Mouse (Mus musculus) stomach, embryonic 14.5 days (tissue): Measurements from ENCODE around the gene Arhgef39. TPM values are rescaled to one million over a fixed set of nuclear protein-coding genes. Genes with fewer than 3 reads are reported as not detected.

Source experiments
- ATAC-seq: fragments of 200-750 bp; cut with Nextera tagmentation; 2 replicates; pipeline ENCODE4 v1.8.0; 2017; ENCODE audit warnings: low read depth, moderate TSS enrichment; ENCODE audit not compliant: insufficient number of reproducible peaks, insufficient read depth, low FRiP score
- H3K27ac ChIP-seq: fragments of 300-500 bp; sonication (generic); 2 replicates; pipeline ENCODE4 v1.5.1; 2014; ENCODE audit warnings: mild to moderate bottlenecking, low read length, moderate library complexity, mixed read lengths
- H3K27me3 ChIP-seq: fragments of 300-500 bp; sonication (generic); 2 replicates; pipeline ENCODE4 v1.6.1; 2014; ENCODE audit warnings: low read length, control low read depth, mixed read lengths; ENCODE audit not compliant: control insufficient read depth, insufficient read depth
- H3K36me3 ChIP-seq: fragments of 300-500 bp; sonication (generic); 2 replicates; pipeline ENCODE4 v1.6.1; 2014; ENCODE audit warnings: mild to moderate bottlenecking, control low read depth, low read length, moderate library complexity, mixed read lengths; ENCODE audit not compliant: control insufficient read depth, insufficient read depth
- H3K4me1 ChIP-seq: fragments of 300-500 bp; sonication (generic); 2 replicates; pipeline ENCODE4 v1.6.1; 2014; ENCODE audit warnings: low read length, control low read depth, mixed read lengths; ENCODE audit not compliant: control insufficient read depth, insufficient read depth
- H3K4me2 ChIP-seq: fragments of 300-500 bp; sonication (generic); replicated peaks from 2 replicates; pipeline ENCODE4 v1.6.1; 2014; ENCODE audit warnings: low read depth, low read length, control low read depth
- H3K4me3 ChIP-seq: fragments of 300-500 bp; sonication (generic); 2 replicates; pipeline ENCODE4 v1.5.1; 2014; ENCODE audit warnings: low read depth, low read length, control low read depth
- H3K9ac ChIP-seq: fragments of 300-500 bp; sonication (generic); replicated peaks from 2 replicates; pipeline ENCODE4 v1.6.1; 2014; ENCODE audit warnings: low read depth, mild to moderate bottlenecking, control low read depth, low read length, moderate library complexity, mixed read lengths
- H3K9me3 ChIP-seq: fragments of 300-500 bp; sonication (generic); 2 replicates; pipeline ENCODE4 v1.6.1; 2016; ENCODE audit warnings: low read depth, low read length, control low read depth; ENCODE audit not compliant: control insufficient read depth
- WGBS: fragments of 180-500 bp; shearing (Covaris S2); extraction: QIAGEN DNeasy Blood & Tissue Kit; methylation state at CpG from one replicate; pipeline ENCODE4 v1.1.7; 2014; 5-methylcytosine and 5-hydroxymethylcytosine counted together
- polyA plus RNA-seq: library from polyadenylated mRNA; unstranded; fragments of >200 nt; fragmentation: Nextera tagmentation; extraction: Ambion mirVana; gene quantifications from 2 replicates; pipeline ENCODE4 v1.2.1, GENCODE M21; 2014

Gene Arhgef39
- polyA plus RNA-seq, 1 experiment from 2014 or later = 46.8 TPM

GRCm38 (mm10) chr4:43504269-43504668, 4.8 kb upstream of the Arhgef39 start:
- no peak for ATAC-seq
- no peak overlapping the region for H3K4me2 ChIP-seq
- no peak overlapping the region for H3K27ac ChIP-seq
- WGBS = 84% methylated on average over 4 of the region's 4 CpGs
- no peaks in the 10 kb centered on the region for H3K9me3 ChIP-seq
- no peaks in the 10 kb centered on the region for H3K36me3 ChIP-seq
- no peaks in the 10 kb centered on the region for H3K27me3 ChIP-seq
- no peak overlapping the region for H3K4me3 ChIP-seq
- no peak overlapping the region for H3K9ac ChIP-seq
- H3K4me1 ChIP-seq = peaks cover 14% of the 10 kb centered on the region

- H3K4me3 ChIP-seq = no peak overlapping the region
- no peak for ATAC-seq
- no peaks in the 10 kb centered on the region for H3K27me3 ChIP-seq
- H3K9me3 ChIP-seq = no peaks in the 10 kb centered on the region
- no peaks in the 10 kb centered on the region for H3K36me3 ChIP-seq
- WGBS = 73% methylated on average over 6 of the region's 6 CpGs
- no peak overlapping the region for H3K4me2 ChIP-seq
- H3K27ac ChIP-seq = no peak overlapping the region
- peaks cover 12% of the 10 kb centered on the region for H3K4me1 ChIP-seq
- no peak overlapping the region for H3K9ac ChIP-seq
These were observed 4.0 kb upstream of the Arhgef39 start for GRCm38 (mm10) chr4:43503506-43503905.

- Histone ChIP-seq H3K9me3 (no peaks in the 10 kb centered on the region), H3K27me3 (no peaks in the 10 kb centered on the region), H3K4me3 (no peak overlapping the region), H3K9ac (no peak overlapping the region), H3K4me1 (peaks cover 13% of the 10 kb centered on the region), H3K27ac (no peak overlapping the region), H3K4me2 (no peak overlapping the region), H3K36me3 (no peaks in the 10 kb centered on the region)
- no peak for ATAC-seq
- 77% methylated on average over 2 of the region's 2 CpGs for WGBS
These were observed 3.5 kb upstream of the Arhgef39 start for GRCm38 (mm10) chr4:43503041-43503440.

- Histone ChIP-seq H3K27me3 (no peaks in the 10 kb centered on the region), H3K4me2 (peak overlapping the region; percentile 67), H3K4me3 (peak overlapping the region; percentile 49), H3K9ac (peak overlapping the region; percentile 70), H3K27ac (no peak overlapping the region), H3K9me3 (no peaks in the 10 kb centered on the region), H3K4me1 (peaks cover 30% of the 10 kb centered on the region), H3K36me3 (peaks cover 19% of the 10 kb centered on the region)
- ATAC-seq = no peak; the same call in 1 of the 2 replicates
- WGBS = 16% methylated on average over 8 of the region's 8 CpGs
These were observed 512 bp downstream of the Arhgef39 start for GRCm38 (mm10) chr4:43498983-43499382.

- Histone ChIP-seq H3K9me3 (no peaks in the 10 kb centered on the region), H3K9ac (0 out of 2 replicates have a peak overlapping the region, but pooled peaks have one; percentile 15), H3K4me2 (peak overlapping the region; percentile 67), H3K4me1 (peaks cover 32% of the 10 kb centered on the region), H3K4me3 (peak overlapping the region; percentile 49), H3K27me3 (no peaks in the 10 kb centered on the region), H3K36me3 (peaks cover 19% of the 10 kb centered on the region), H3K27ac (no peak overlapping the region)
- ATAC-seq = no peak
- 52% methylated on average over 4 of the region's 4 CpGs for WGBS
These were observed 1.5 kb downstream of the Arhgef39 start for GRCm38 (mm10) chr4:43497946-43498345.

- no peak overlapping the region for H3K9ac ChIP-seq
- H3K4me2 ChIP-seq = no peak overlapping the region
- no peak overlapping the region for H3K27ac ChIP-seq
- no peaks in the 10 kb centered on the region for H3K27me3 ChIP-seq
- peaks cover 19% of the 10 kb centered on the region for H3K36me3 ChIP-seq
- peaks cover 32% of the 10 kb centered on the region for H3K4me1 ChIP-seq
- ATAC-seq = no peak
- H3K9me3 ChIP-seq = no peaks in the 10 kb centered on the region
- 90% methylated on average over 8 of the region's 8 CpGs for WGBS
- H3K4me3 ChIP-seq = peak overlapping the region; percentile 49; the same call in 1 of the 2 replicates
These were observed 2.1 kb downstream of the Arhgef39 start for GRCm38 (mm10) chr4:43497405-43497804.

- Histone ChIP-seq H3K4me1 (peaks cover 32% of the 10 kb centered on the region), H3K27me3 (no peaks in the 10 kb centered on the region), H3K27ac (peak overlapping the region; percentile 58; the same call in 1 of the 2 replicates), H3K4me2 (no peak overlapping the region), H3K36me3 (peaks cover 19% of the 10 kb centered on the region), H3K9ac (no peak overlapping the region), H3K4me3 (no peak overlapping the region), H3K9me3 (no peaks in the 10 kb centered on the region)
- ATAC-seq = no peak
- WGBS = 64% methylated on average over 6 of the region's 6 CpGs
These were observed 2.9 kb downstream of the Arhgef39 start for GRCm38 (mm10) chr4:43496587-43496986.

GRCm38 (mm10) chr4:43493846-43494240, 5.7 kb downstream of the Arhgef39 start:
- Histone ChIP-seq H3K9ac (peak overlapping the region; percentile 62), H3K4me3 (peak overlapping the region; percentile 79), H3K27ac (peak overlapping the region; percentile 81), H3K27me3 (no peaks in the 10 kb centered on the region), H3K4me1 (peaks cover 30% of the 10 kb centered on the region), H3K36me3 (peaks cover 19% of the 10 kb centered on the region), H3K4me2 (peak overlapping the region; percentile 72), H3K9me3 (no peaks in the 10 kb centered on the region)
- ATAC-seq = no peak
- WGBS = 1% methylated on average over 9 of the region's 9 CpGs

- H3K9me3 ChIP-seq = no peaks in the 10 kb centered on the region
- under 1% methylated on average over 47 of the region's 47 CpGs for WGBS
- H3K4me2 ChIP-seq = peak overlapping the region; percentile 72
- no peaks in the 10 kb centered on the region for H3K27me3 ChIP-seq
- peak; percentile 89 for ATAC-seq
- peaks cover 25% of the 10 kb centered on the region for H3K4me1 ChIP-seq
- H3K27ac ChIP-seq = peak overlapping the region; percentile 81
- H3K9ac ChIP-seq = peak overlapping the region; percentile 62
- peak overlapping the region; percentile 79 for H3K4me3 ChIP-seq
- peaks cover 19% of the 10 kb centered on the region for H3K36me3 ChIP-seq
These were observed 6.2 kb downstream of the Arhgef39 start for GRCm38 (mm10) chr4:43493186-43493845.
